Mouse (Mus musculus) neural tube, embryonic 15.5 days (tissue): ENCODE data around the gene Gm813. TPM values are rescaled to one million over a fixed set of nuclear protein-coding genes. Genes with fewer than 3 reads are reported as not detected.

Source experiments
- ATAC-seq: fragments of 200-750 bp; cut with Nextera tagmentation; 2 replicates; pipeline ENCODE4 v1.8.0; 2017; ENCODE audit warnings: mild to moderate bottlenecking, moderate TSS enrichment, moderate library complexity; ENCODE audit not compliant: low FRiP score
- H3K27ac ChIP-seq: fragments of 300-500 bp; sonication (generic); replicated peaks from 2 replicates; pipeline ENCODE4 v1.5.1; 2015; ENCODE audit warnings: mild to moderate bottlenecking, inconsistent platforms
- H3K27me3 ChIP-seq: fragments of 300-500 bp; sonication (generic); replicated peaks from 2 replicates; pipeline ENCODE4 v1.6.1; 2015; ENCODE audit warnings: inconsistent platforms
- H3K36me3 ChIP-seq: fragments of 300-500 bp; sonication (generic); 2 replicates; pipeline ENCODE4 v1.6.1; 2015; ENCODE audit warnings: inconsistent platforms
- H3K4me1 ChIP-seq: fragments of 300-500 bp; sonication (generic); 2 replicates; pipeline ENCODE4 v1.6.1; 2015; ENCODE audit warnings: inconsistent platforms
- H3K4me2 ChIP-seq: fragments of 300-500 bp; sonication (generic); 2 replicates; pipeline ENCODE4 v1.6.1; 2015; ENCODE audit warnings: inconsistent platforms, mild to moderate bottlenecking, moderate library complexity
- H3K4me3 ChIP-seq: fragments of 300-500 bp; sonication (generic); replicated peaks from 2 replicates; pipeline ENCODE4 v1.5.1; 2015; ENCODE audit warnings: mild to moderate bottlenecking, inconsistent platforms
- H3K9ac ChIP-seq: fragments of 300-500 bp; sonication (generic); replicated peaks from 2 replicates; pipeline ENCODE4 v1.6.1; 2015; ENCODE audit warnings: mild to moderate bottlenecking, inconsistent platforms
- H3K9me3 ChIP-seq: fragments of 300-500 bp; sonication (generic); replicated peaks from 2 replicates; pipeline ENCODE4 v1.6.1; 2016; ENCODE audit warnings: inconsistent platforms
- WGBS: fragments of 180-500 bp; shearing (Covaris S2); methylation state at CpG from one replicate; pipeline ENCODE4 v1.1.7; 2015; ENCODE audit warnings: mixed read lengths; 5-methylcytosine and 5-hydroxymethylcytosine counted together
- polyA plus RNA-seq: library from polyadenylated mRNA; unstranded; fragments of >200 nt; fragmentation: Nextera tagmentation; extraction: Ambion mirVana; gene quantifications from 2 replicates; pipeline ENCODE4 v1.2.1, GENCODE M21; 2015

The Gm813 gene
- polyA plus RNA-seq, 1 experiment from 2014 or later = not detected

GRCm38 (mm10) chr16:58637448-58637847 lies 20.7 kb upstream of the Gm813 start:
- Histone ChIP-seq H3K9ac (no peak overlapping the region), H3K4me1 (no peaks in the 10 kb centered on the region), H3K4me2 (no peak overlapping the region), H3K27ac (no peak overlapping the region), H3K36me3 (no peaks in the 10 kb centered on the region), H3K27me3 (no peaks in the 10 kb centered on the region), H3K4me3 (no peak overlapping the region), H3K9me3 (no peaks in the 10 kb centered on the region)
- WGBS = 80% methylated on average over 4 of the region's 4 CpGs
- ATAC-seq = no peak

- H3K4me3 ChIP-seq = no peak overlapping the region
- no peak for ATAC-seq
- WGBS = 61% methylated on average over 2 of the region's 2 CpGs
- no peak overlapping the region for H3K4me2 ChIP-seq
- H3K9me3 ChIP-seq = no peaks in the 10 kb centered on the region
- H3K27ac ChIP-seq = no peak overlapping the region
- H3K4me1 ChIP-seq = no peaks in the 10 kb centered on the region
- H3K36me3 ChIP-seq = no peaks in the 10 kb centered on the region
- H3K9ac ChIP-seq = no peak overlapping the region
- H3K27me3 ChIP-seq = no peaks in the 10 kb centered on the region
These were observed 19.1 kb upstream of the Gm813 start for GRCm38 (mm10) chr16:58635866-58636265.

DNA sequence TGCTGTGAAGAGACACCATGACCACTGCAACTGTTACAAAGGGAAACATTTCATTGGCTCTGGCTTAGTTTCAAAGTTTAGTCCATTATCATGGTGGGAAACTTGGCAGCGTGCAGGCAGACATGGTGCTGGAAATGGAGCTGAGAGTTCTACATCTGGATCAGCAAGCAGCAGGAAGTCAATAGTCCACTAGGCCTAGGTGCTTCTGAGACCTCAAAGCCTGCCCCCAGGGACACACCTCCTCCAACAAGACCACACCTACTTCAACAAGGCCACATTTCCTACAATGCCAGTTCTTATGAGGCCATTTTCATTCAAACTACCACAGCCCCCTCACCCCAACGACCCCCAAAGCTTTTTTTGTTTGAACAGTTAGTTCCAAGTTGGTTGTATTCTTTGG lies 13.0 kb upstream of the Gm813 start:
- no peak for ATAC-seq
- 68% methylated on average over 2 of the region's 2 CpGs for WGBS
- no peak overlapping the region for H3K9ac ChIP-seq
- no peak overlapping the region for H3K4me3 ChIP-seq
- H3K36me3 ChIP-seq = no peaks in the 10 kb centered on the region
- H3K9me3 ChIP-seq = no peaks in the 10 kb centered on the region
- no peak overlapping the region for H3K4me2 ChIP-seq
- H3K27ac ChIP-seq = no peak overlapping the region
- no peaks in the 10 kb centered on the region for H3K4me1 ChIP-seq
- H3K27me3 ChIP-seq = no peaks in the 10 kb centered on the region

DNA sequence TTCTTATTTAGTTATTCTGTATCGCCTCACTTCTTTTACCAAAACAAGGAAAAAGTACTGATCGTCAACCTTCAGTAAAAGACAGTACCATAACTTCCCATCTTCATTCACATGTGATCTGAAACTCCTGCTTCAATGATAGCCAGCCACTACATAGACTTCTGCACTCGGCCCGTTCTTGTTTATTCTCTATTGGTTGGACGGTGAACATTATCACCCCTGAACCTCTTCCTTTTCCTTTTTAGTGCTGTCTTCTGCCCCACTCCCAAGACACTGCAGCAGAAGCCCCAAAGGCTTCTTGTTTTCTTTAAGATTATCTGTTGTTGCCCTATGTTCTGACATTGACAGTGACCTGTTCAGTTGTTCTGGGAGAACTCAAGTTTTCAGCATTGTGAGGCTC lies 12.2 kb upstream of the Gm813 start:
- Histone ChIP-seq H3K27me3 (no peaks in the 10 kb centered on the region), H3K4me3 (no peak overlapping the region), H3K4me2 (no peak overlapping the region), H3K27ac (no peak overlapping the region), H3K9ac (no peak overlapping the region), H3K36me3 (no peaks in the 10 kb centered on the region), H3K4me1 (no peaks in the 10 kb centered on the region), H3K9me3 (no peaks in the 10 kb centered on the region)
- no peak for ATAC-seq
- WGBS = 91% methylated on average over 5 of the region's 5 CpGs

DNA sequence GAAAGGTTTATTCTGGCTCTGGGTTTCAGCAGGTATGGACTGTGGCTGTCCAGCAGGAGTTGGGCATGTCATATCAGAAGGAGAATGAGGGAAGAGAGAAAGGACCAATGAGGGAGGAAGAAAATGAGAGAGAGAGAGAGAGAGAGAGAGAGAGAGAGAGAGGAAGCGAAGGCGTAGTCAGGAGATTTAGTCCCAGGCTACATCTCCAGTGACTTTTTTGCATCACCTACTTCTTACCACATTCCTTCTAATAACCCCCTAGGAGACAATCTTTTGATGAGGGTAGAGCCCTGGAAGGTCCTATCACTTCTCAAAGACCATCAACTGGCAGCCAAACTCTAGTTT lies 11.5 kb upstream of the Gm813 start:
- 100% methylated on average over 2 of the region's 2 CpGs for WGBS
- ATAC-seq = no peak
- Histone ChIP-seq H3K4me3 (no peak overlapping the region), H3K9me3 (no peaks in the 10 kb centered on the region), H3K27me3 (no peaks in the 10 kb centered on the region), H3K9ac (no peak overlapping the region), H3K27ac (no peak overlapping the region), H3K36me3 (no peaks in the 10 kb centered on the region), H3K4me2 (no peak overlapping the region), H3K4me1 (no peaks in the 10 kb centered on the region)

DNA sequence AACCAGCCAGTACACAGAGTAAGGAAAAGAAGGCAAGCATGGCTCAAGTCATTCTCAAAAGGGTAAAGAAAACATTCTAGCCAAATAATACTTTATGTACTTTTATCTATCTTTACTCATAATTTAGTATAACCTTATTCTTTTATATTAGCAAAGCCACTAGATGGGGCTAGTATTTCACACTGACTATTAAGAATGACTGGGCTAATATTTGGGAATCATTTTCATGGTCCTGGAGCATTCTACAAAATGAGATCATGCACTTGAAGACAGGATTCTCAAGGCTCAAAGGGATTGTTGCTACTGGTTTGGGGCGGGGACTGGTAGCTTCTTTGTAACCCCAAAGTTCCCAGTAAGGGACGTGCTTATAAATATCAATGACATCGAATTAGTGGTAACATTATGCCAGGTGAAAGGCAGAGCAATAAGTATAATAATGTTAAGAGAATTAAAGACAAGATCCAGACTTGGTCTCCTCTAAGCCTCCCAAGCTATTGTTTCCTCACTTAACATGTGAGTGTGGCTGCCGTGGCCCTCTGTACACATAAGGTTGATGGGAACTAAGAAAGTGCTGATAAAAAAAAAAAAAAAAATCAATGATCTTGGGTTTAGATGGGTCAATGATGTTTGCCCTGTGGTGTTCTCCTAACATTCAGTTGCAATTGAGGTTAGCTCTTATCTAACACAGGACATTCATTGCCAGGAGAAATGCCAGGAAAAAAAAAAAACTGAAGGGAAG lies 11.0 kb upstream of the Gm813 start:
- H3K27me3 ChIP-seq = no peaks in the 10 kb centered on the region
- H3K4me1 ChIP-seq = no peaks in the 10 kb centered on the region
- no peaks in the 10 kb centered on the region for H3K36me3 ChIP-seq
- whole genome bisulfite sequencing = 91% methylated on average over 4 of the region's 4 CpGs
- H3K9me3 ChIP-seq = no peaks in the 10 kb centered on the region
- no peak overlapping the region for H3K4me3 ChIP-seq
- H3K4me2 ChIP-seq = no peak overlapping the region
- ATAC-seq = no peak
- H3K9ac ChIP-seq = no peak overlapping the region
- H3K27ac ChIP-seq = no peak overlapping the region

GRCm38 (mm10) chr16:58623944-58624343 lies 7.2 kb upstream of the Gm813 start:
- no peak for ATAC-seq
- Histone ChIP-seq H3K9me3 (no peaks in the 10 kb centered on the region), H3K9ac (no peak overlapping the region), H3K4me1 (no peaks in the 10 kb centered on the region), H3K36me3 (no peaks in the 10 kb centered on the region), H3K27ac (no peak overlapping the region), H3K4me2 (no peak overlapping the region), H3K27me3 (no peaks in the 10 kb centered on the region), H3K4me3 (no peak overlapping the region)
- WGBS = 90% methylated on average over 6 of the region's 6 CpGs

- WGBS = 70% methylated on average over 4 of the region's 4 CpGs
- no peak overlapping the region for H3K4me2 ChIP-seq
These were observed 6.3 kb upstream of the Gm813 start for GRCm38 (mm10) chr16:58623114-58623513.

DNA sequence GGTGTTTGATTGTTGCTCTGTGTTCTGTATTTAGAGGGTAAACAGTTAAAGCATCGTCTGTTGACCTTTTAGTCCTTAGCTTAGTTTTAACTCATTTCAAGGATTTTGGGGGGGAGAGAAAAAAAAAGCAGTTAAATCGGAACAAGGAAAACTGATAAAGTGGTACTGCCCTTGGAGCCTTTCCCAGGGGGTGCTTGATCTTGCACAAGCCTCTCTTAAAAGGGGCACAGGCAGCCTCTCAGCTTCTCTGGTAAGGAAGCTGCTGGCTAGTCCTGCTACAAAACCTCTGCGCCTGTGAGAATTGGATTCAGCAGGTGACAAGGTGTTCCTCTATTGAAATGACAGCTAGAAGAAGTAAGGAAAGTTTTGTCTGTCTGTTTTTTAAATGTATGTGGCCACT lies 5.6 kb upstream of the Gm813 start:
- 91% methylated on average over 3 of the region's 3 CpGs for WGBS
- Histone ChIP-seq H3K9me3 (no peaks in the 10 kb centered on the region), H3K27me3 (no peaks in the 10 kb centered on the region), H3K4me1 (no peaks in the 10 kb centered on the region), H3K4me3 (no peak overlapping the region), H3K9ac (no peak overlapping the region), H3K27ac (no peak overlapping the region), H3K4me2 (no peak overlapping the region), H3K36me3 (no peaks in the 10 kb centered on the region)
- no peak for ATAC-seq

More at GRCm38 (mm10) chr16:58623114-58623513, 6.3 kb upstream of the Gm813 start:
- ATAC-seq = no peak
- Histone ChIP-seq H3K27ac (no peak overlapping the region), H3K9ac (no peak overlapping the region), H3K27me3 (no peaks in the 10 kb centered on the region), H3K4me1 (no peaks in the 10 kb centered on the region), H3K36me3 (no peaks in the 10 kb centered on the region), H3K9me3 (no peaks in the 10 kb centered on the region), H3K4me3 (no peak overlapping the region)

DNA sequence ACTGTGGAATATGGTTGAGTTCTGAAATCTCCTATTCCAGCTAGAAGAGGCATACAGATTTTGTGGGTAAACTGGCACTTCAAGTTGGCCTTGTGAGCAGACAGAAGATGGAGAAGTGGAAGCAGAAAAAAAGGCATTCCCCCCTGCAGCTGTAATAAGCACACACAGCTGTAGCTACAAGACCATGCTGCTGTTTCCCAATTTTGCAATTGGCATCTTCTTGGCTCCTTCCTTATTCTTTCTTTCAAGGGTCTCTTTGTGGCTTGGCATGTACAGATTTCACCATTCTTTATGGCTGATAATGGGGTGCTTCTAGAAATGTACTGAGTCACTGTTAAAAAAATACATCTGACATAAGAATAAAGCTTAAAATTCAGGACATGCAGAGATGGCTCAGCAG lies 568 bp upstream of the Gm813 start:
- H3K4me1 ChIP-seq = no peaks in the 10 kb centered on the region
- H3K9ac ChIP-seq = no peak overlapping the region
- H3K9me3 ChIP-seq = no peaks in the 10 kb centered on the region
- no peaks in the 10 kb centered on the region for H3K36me3 ChIP-seq
- no peak overlapping the region for H3K27ac ChIP-seq
- H3K4me3 ChIP-seq = no peak overlapping the region
- H3K27me3 ChIP-seq = no peaks in the 10 kb centered on the region
- H3K4me2 ChIP-seq = no peak overlapping the region
- ATAC-seq = no peak

DNA sequence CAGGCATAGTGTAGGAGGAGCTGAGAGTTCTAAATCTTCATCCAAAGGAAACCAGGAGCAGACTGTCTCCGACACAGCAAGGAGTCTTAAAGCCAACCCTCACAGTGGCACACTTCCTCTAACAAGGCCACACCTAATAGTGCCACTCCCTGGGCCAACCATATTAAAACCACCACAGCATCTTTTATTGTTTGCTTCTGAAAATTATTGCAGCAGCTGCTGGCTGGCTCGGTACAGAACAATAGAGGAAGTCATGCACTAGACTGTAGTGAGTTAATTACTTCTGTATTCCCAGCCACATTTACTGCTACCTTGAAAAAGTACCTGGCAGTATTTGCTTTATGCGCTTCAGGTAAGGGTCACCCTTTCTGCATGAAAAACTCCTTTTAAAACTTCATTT lies 3.8 kb downstream of the Gm813 start:
- Histone ChIP-seq H3K27ac (no peak overlapping the region), H3K9ac (no peak overlapping the region), H3K9me3 (no peaks in the 10 kb centered on the region), H3K4me1 (no peaks in the 10 kb centered on the region), H3K4me2 (no peak overlapping the region), H3K36me3 (no peaks in the 10 kb centered on the region), H3K4me3 (no peak overlapping the region), H3K27me3 (no peaks in the 10 kb centered on the region)
- no peak for ATAC-seq
- WGBS = 63% methylated on average over 3 of the region's 3 CpGs

DNA sequence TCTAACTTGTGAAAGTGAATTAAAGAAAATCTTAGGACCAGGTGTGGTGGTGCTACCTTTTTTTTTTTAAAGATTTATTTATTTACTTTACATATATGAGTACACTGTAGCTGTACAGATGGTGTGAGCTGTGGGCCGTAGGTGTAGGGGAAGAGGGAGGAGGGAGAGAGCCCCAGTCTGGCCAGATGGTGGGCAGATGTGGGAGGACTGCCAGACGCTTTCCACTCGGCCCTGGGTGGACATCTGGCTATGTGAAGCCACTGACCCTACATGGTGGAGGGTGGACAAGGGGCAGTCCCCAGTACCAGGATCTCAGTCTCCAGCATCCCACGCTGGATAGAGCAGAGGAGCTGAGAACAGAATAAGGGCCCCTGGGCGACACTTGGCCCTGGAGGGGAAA lies 9.7 kb downstream of the Gm813 start:
- no peaks in the 10 kb centered on the region for H3K36me3 ChIP-seq
- no peak overlapping the region for H3K27ac ChIP-seq
- no peaks in the 10 kb centered on the region for H3K4me1 ChIP-seq
- H3K9me3 ChIP-seq = no peaks in the 10 kb centered on the region
- H3K4me2 ChIP-seq = no peak overlapping the region
- H3K27me3 ChIP-seq = no peaks in the 10 kb centered on the region
- H3K9ac ChIP-seq = no peak overlapping the region
- no peak for ATAC-seq
- 80% methylated on average over 5 of the region's 5 CpGs for WGBS
- no peak overlapping the region for H3K4me3 ChIP-seq

DNA sequence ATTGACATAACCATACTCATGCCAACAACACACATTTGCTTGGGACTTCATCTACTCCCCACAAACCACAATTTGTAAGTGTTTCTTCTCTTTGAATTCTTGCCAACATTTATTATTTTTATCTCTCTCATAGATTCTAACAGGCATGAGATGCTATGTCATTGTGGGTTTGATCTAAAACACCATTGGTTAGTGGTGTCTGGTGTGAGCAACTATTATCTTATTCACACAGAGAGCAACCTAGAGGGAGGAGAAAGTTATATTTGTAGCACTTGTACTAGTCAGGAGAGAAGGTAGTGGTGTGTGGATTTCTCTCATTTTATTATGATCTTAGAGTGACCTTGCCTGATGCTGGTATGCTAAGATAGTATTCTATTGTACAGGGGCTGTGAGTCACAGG lies 12.1 kb downstream of the Gm813 start:
- H3K27me3 ChIP-seq = no peaks in the 10 kb centered on the region
- H3K9ac ChIP-seq = no peak overlapping the region
- H3K27ac ChIP-seq = no peak overlapping the region
- no peak overlapping the region for H3K4me3 ChIP-seq
- no peaks in the 10 kb centered on the region for H3K36me3 ChIP-seq
- H3K4me1 ChIP-seq = no peaks in the 10 kb centered on the region
- no peak for ATAC-seq
- H3K9me3 ChIP-seq = no peaks in the 10 kb centered on the region
- H3K4me2 ChIP-seq = no peak overlapping the region
